Mouse (Mus musculus) kidney, embryonic 14.5 days (tissue): ENCODE measurements at regions not wholly inside any gene's neighbourhood (a gene's known extent, or its start where the extent isn't known, plus 50 kb on each side); places are given as distances from the start of the nearest gene placed in this dataset.

ENCODE experiments used
- ATAC-seq: fragments of 200-750 bp; cut with Nextera tagmentation; 2 replicates; pipeline ENCODE4 v1.8.0; 2017; ENCODE audit warnings: moderate number of reproducible peaks, mild to moderate bottlenecking, moderate TSS enrichment, moderate library complexity; ENCODE audit not compliant: low FRiP score, low TSS enrichment
- H3K27ac ChIP-seq: fragments of 300-500 bp; sonication (generic); 2 replicates; pipeline ENCODE4 v1.5.1; 2014; ENCODE audit warnings: low read depth, mild to moderate bottlenecking, low read length, moderate library complexity, mixed read lengths
- H3K27me3 ChIP-seq: fragments of 300-500 bp; sonication (generic); 2 replicates; pipeline ENCODE4 v1.6.1; 2014; ENCODE audit warnings: mild to moderate bottlenecking, low read length; ENCODE audit not compliant: control insufficient read depth, insufficient read depth
- H3K36me3 ChIP-seq: fragments of 300-500 bp; sonication (generic); 2 replicates; pipeline ENCODE4 v1.6.1; 2014; ENCODE audit warnings: low read length, mixed read lengths; ENCODE audit not compliant: control insufficient read depth, insufficient read depth
- H3K4me1 ChIP-seq: fragments of 300-500 bp; sonication (generic); 2 replicates; pipeline ENCODE4 v1.6.1; 2014; ENCODE audit warnings: low read length, mixed read lengths; ENCODE audit not compliant: control insufficient read depth, insufficient read depth
- H3K4me2 ChIP-seq: fragments of 300-500 bp; sonication (generic); replicated peaks from 2 replicates; pipeline ENCODE4 v1.6.1; 2014; ENCODE audit warnings: low read depth, mild to moderate bottlenecking, low read length
- H3K4me3 ChIP-seq: fragments of 300-500 bp; sonication (generic); 2 replicates; pipeline ENCODE4 v1.5.1; 2014; ENCODE audit warnings: mild to moderate bottlenecking, low read length
- H3K9ac ChIP-seq: fragments of 300-500 bp; sonication (generic); 2 replicates; pipeline ENCODE4 v1.6.1; 2014; ENCODE audit warnings: low read depth, mild to moderate bottlenecking, low read length, moderate library complexity
- H3K9me3 ChIP-seq: fragments of 300-500 bp; sonication (generic); 2 replicates; pipeline ENCODE4 v1.6.1; 2016; ENCODE audit warnings: low read length; ENCODE audit not compliant: control insufficient read depth
- WGBS: fragments of 180-500 bp; shearing (Covaris S2); extraction: QIAGEN DNeasy Blood & Tissue Kit; methylation state at CpG from one replicate; pipeline ENCODE4 v1.1.7; 2014; 5-methylcytosine and 5-hydroxymethylcytosine counted together

GRCm38 (mm10) chr8:89649207-89649890, 605.4 kb upstream of the Sall1 start:
- Histone ChIP-seq H3K27ac (no peak overlapping the region), H3K27me3 (no peaks in the 10 kb centered on the region), H3K4me3 (no peak overlapping the region), H3K9me3 (no peaks in the 10 kb centered on the region), H3K9ac (no peak overlapping the region), H3K36me3 (no peaks in the 10 kb centered on the region), H3K4me2 (no peak overlapping the region), H3K4me1 (no peaks in the 10 kb centered on the region)
- WGBS, result 69% methylated on average over 5 of the region's 5 CpGs
- no peak for ATAC-seq

GRCm38 (mm10) chr8:89646946-89647345, 603.0 kb upstream of the Sall1 start:
- H3K36me3 ChIP-seq, result no peaks in the 10 kb centered on the region
- H3K4me3 ChIP-seq, result no peak overlapping the region
- no peaks in the 10 kb centered on the region for H3K9me3 ChIP-seq
- WGBS, result 89% methylated on average over 5 of the region's 5 CpGs
- H3K27me3 ChIP-seq, result no peaks in the 10 kb centered on the region
- H3K27ac ChIP-seq, result no peak overlapping the region
- ATAC-seq, result no peak
- H3K9ac ChIP-seq, result no peak overlapping the region
- no peaks in the 10 kb centered on the region for H3K4me1 ChIP-seq
- H3K4me2 ChIP-seq, result no peak overlapping the region

- Histone ChIP-seq H3K9me3 (no peaks in the 10 kb centered on the region), H3K4me1 (no peaks in the 10 kb centered on the region), H3K4me3 (no peak overlapping the region), H3K9ac (no peak overlapping the region), H3K4me2 (no peak overlapping the region), H3K27me3 (no peaks in the 10 kb centered on the region), H3K36me3 (no peaks in the 10 kb centered on the region), H3K27ac (no peak overlapping the region)
- ATAC-seq, result no peak
- WGBS, result 77% methylated on average over 5 of the region's 5 CpGs
Measured at GRCm38 (mm10) chr8:89641339-89641738, 597.4 kb upstream of the Sall1 start.

GRCm38 (mm10) chr8:89634864-89635263, 590.9 kb upstream of the Sall1 start:
- ATAC-seq, result no peak
- Histone ChIP-seq H3K27ac (no peak overlapping the region), H3K4me2 (no peak overlapping the region), H3K4me1 (no peaks in the 10 kb centered on the region; the same call in 1 of the 2 replicates), H3K9me3 (no peaks in the 10 kb centered on the region), H3K9ac (no peak overlapping the region), H3K27me3 (no peaks in the 10 kb centered on the region), H3K4me3 (no peak overlapping the region), H3K36me3 (no peaks in the 10 kb centered on the region)
- 97% methylated on average over 2 of the region's 2 CpGs for WGBS

GRCm38 (mm10) chr8:89632304-89632703, 588.3 kb upstream of the Sall1 start:
- H3K9ac ChIP-seq, result no peak overlapping the region
- H3K36me3 ChIP-seq, result no peaks in the 10 kb centered on the region
- no peaks in the 10 kb centered on the region for H3K27me3 ChIP-seq
- H3K9me3 ChIP-seq, result no peaks in the 10 kb centered on the region
- H3K27ac ChIP-seq, result no peak overlapping the region
- H3K4me1 ChIP-seq, result no peaks in the 10 kb centered on the region; the same call in 1 of the 2 replicates
- ATAC-seq, result no peak
- WGBS, result 63% methylated on average over 5 of the region's 5 CpGs
- no peak overlapping the region for H3K4me3 ChIP-seq
- H3K4me2 ChIP-seq, result no peak overlapping the region

GRCm38 (mm10) chr8:89630540-89630939, 586.6 kb upstream of the Sall1 start:
- Histone ChIP-seq H3K27ac (no peak overlapping the region), H3K9ac (no peak overlapping the region), H3K27me3 (no peaks in the 10 kb centered on the region), H3K4me3 (no peak overlapping the region), H3K4me1 (peaks cover 7% of the 10 kb centered on the region; the same call in 1 of the 2 replicates), H3K36me3 (no peaks in the 10 kb centered on the region), H3K4me2 (no peak overlapping the region), H3K9me3 (no peaks in the 10 kb centered on the region)
- ATAC-seq, result no peak
- WGBS, result 84% methylated on average over 3 of the region's 3 CpGs

DNA sequence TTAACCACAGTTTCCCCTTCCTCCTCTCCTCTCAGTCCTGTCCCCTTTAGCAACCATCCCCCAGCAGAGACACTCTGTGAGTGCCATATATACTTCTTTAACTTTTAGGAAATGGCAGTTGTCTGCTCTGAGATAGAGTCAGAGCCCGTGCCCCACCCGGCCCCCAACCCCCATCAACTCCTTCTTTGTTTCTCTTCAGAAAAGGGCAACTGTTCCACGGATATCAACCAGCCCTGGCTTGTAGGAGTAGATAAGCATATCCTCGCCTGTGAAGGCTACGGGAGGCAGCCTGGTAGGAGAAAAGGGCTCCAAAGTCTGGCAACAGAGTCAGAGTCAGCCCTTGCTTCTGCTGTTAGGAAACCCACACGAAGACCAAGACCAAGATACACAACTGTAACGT, 574.1 kb upstream of the Sall1 start:
- Histone ChIP-seq H3K27me3 (no peaks in the 10 kb centered on the region), H3K27ac (no peak overlapping the region), H3K9ac (no peak overlapping the region)

GRCm38 (mm10) chr8:89615863-89616558, 572.0 kb upstream of the Sall1 start:
- Histone ChIP-seq H3K27ac (peak overlapping the region; percentile 71), H3K4me3 (no peak overlapping the region), H3K4me2 (no peak overlapping the region), H3K36me3 (no peaks in the 10 kb centered on the region), H3K27me3 (no peaks in the 10 kb centered on the region), H3K9ac (no peak overlapping the region), H3K4me1 (peaks cover 11% of the 10 kb centered on the region; the same call in 1 of the 2 replicates), H3K9me3 (no peaks in the 10 kb centered on the region)
- WGBS, result 29% methylated on average over 8 of the region's 8 CpGs
- ATAC-seq, result peak; percentile 85

More for the DNA sequence above, 574.1 kb upstream of the Sall1 start:
- H3K36me3 ChIP-seq, result no peaks in the 10 kb centered on the region
- H3K4me2 ChIP-seq, result no peak overlapping the region
- no peak overlapping the region for H3K4me3 ChIP-seq
- no peak for ATAC-seq
- H3K4me1 ChIP-seq, result peaks cover 11% of the 10 kb centered on the region; the same call in 1 of the 2 replicates
- WGBS, result 86% methylated on average over 7 of the region's 7 CpGs
- no peaks in the 10 kb centered on the region for H3K9me3 ChIP-seq

DNA sequence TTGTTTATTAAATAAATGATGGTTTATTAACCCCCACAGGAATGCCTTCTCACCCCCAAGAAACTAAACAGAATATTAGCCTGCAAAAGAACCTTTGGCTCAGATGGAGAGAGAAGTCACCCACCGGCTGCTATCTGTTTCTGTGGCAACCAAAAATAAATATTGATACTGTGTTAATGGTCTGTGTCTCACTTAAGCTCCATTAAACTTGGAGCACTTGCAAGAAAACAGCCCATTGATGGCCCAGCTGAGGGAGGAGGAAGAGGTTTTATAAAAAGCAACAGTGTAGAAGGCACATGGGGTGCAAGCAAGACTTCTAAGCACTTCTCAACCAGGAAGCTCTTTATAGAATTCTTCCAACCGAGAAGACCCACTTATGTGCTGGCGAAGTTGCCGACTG, 565.1 kb upstream of the Sall1 start:
- Histone ChIP-seq H3K9me3 (no peaks in the 10 kb centered on the region), H3K9ac (no peak overlapping the region), H3K4me2 (no peak overlapping the region), H3K27me3 (no peaks in the 10 kb centered on the region), H3K27ac (peak overlapping the region; percentile 57; the same call in 1 of the 2 replicates), H3K4me3 (no peak overlapping the region), H3K36me3 (no peaks in the 10 kb centered on the region), H3K4me1 (no peaks in the 10 kb centered on the region)
- WGBS, result 29% methylated on average over 4 of the region's 4 CpGs
- ATAC-seq, result peak; percentile 78
